Mouse (Mus musculus): ENCODE measurements around the gene Msto1. TPM values are rescaled to one million over a fixed set of nuclear protein-coding genes. Genes with fewer than 3 reads are reported as not detected.

The Msto1 gene
- total RNA-seq (2012; rRNA removed), result 70.6 and 82.6 TPM in 2 replicates
- polyA plus RNA-seq (2012; ENCODE audit: insufficient read depth in 1 of 2, insufficient read length in 2 of 2, low read depth in 1 of 2, low replicate concordance in 2 of 2, missing spikeins in 1 of 2), result 100 to 1,000 TPM in 1 of 2 experiments, not detected in 1; 101 TPM

DNA sequence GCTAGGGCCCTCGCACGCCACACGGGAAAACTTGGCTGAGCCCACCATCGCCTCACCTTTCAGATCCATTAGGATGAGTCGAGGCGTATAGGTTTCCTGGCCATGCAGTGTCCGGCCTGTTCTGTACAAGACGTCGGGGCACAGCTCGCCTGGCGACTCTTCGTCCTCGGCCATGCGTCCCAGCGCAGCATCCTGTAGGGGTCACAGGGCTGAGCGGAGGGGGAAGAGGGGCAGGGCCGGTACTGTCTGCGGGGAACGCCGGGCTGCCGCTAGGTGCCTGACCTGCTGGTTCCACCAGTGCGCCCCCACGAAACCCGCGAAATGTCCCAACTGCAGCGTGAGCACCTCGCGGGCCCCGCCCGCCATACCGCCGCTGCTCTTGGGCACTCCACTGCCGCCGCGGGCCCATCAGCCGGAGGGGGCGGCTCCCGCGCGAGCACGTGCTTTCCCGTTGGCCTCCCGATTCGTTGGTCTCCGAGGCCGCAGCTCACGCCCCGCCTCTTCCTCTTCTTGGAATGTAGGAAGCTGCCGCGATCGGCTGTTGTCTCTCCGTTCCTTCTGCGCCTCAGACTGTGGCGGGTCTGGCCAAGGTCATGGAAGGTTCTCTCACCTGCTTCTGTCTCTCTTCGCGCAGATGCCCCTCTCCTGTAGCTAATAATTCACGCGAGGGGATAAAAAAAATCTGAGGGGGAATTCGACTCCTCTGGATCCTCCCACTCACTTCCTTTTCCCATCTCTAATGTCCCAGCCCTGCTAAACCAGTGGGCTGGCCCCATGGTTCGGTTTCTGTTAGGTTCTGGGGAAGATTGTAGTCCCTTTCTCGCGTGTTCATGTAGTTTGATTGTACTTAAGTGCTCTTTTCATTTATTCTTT lies at the start of gene Msto1:
TSS of gene Msto1 (minus strand) at position 489 of the 873 bp plus-strand sequence.
- Histone ChIP-seq H3K9ac (ENCODE audit: control insufficient read depth, low read depth, low read length, poor library complexity, severe bottlenecking) (peak within 1 kb of the TSS; percentile 80), H3K36me3 (ENCODE audit: control insufficient read depth in 1 of 2, insufficient read depth in 2 of 2, low read length in 2 of 2) (peaks cover 0 to 9% of the 10 kb centered on the region in 2 experiments; a peak in 2 of 4 replicates), H3K79me2 (ENCODE audit: control insufficient read depth, insufficient read depth, low read length, poor library complexity) (peaks cover 13% of the 10 kb centered on the region), H3K27ac (ENCODE audit: control insufficient read depth, low read depth, low read length) (peak within 1 kb of the TSS; percentile 79), H3K4me1 (ENCODE audit: control insufficient read depth in 1 of 2, insufficient read depth in 2 of 2, low read length in 2 of 2) (peaks cover 0 to 12% of the 10 kb centered on the region in 2 experiments; a peak in 1 of 4 replicates), H3K4me3 (ENCODE audit: control insufficient read depth in 1 of 2, insufficient read depth in 1 of 2, low read depth in 2 of 2, low read length in 2 of 2) (peak within 1 kb of the TSS; percentile 67 to 81), H3K9me3 (replicated peaks; ENCODE audit: insufficient read depth, low read length) (no peaks in the 10 kb centered on the region), H3K27me3 (ENCODE audit: control insufficient read depth in 1 of 2, insufficient read depth in 2 of 2, low read length in 2 of 2) (no peaks in the 10 kb centered on the region)
- peak; percentile 99 for DNase-seq (ENCODE audit: low read depth, low spot score)
- TF ChIP-seq MYC (IDR thresholded peaks at IDR 0.05; ENCODE audit: low read depth, low read length) (peak; percentile 95), POLR2AphosphoS2 (IDR thresholded peaks at IDR 0.05; ENCODE audit: low read length) (peak; percentile 99), SIN3A (IDR thresholded peaks at IDR 0.05; ENCODE audit: low read length) (peak; percentile 92), KAT2A (conservative IDR thresholded peaks at IDR 0.05; ENCODE audit: low read depth, low read length) (no peak), USF2 (IDR thresholded peaks at IDR 0.05; ENCODE audit: borderline replicate concordance in 1 of 2, insufficient read depth in 1 of 2, low read depth in 1 of 2, low read length in 2 of 2) (peak in 1 of 2 experiments; percentile 68; a peak in 1 of 4 replicates), MAZ (IDR thresholded peaks at IDR 0.05; ENCODE audit: low read depth, low read length) (peak; percentile 87; the same call in 1 of the 2 replicates), ZNF384 (IDR thresholded peaks at IDR 0.05; ENCODE audit: low read depth, low read length) (peak; percentile 9; the same call in 1 of the 2 replicates), ZMIZ1 (IDR thresholded peaks at IDR 0.05; ENCODE audit: low read depth, low read length) (peak; percentile 98), SMC3 (IDR thresholded peaks at IDR 0.05; ENCODE audit: low read depth, low read length) (no peak), NELFE (IDR thresholded peaks at IDR 0.05; ENCODE audit: low read depth, low read length) (peak; percentile 99), UBTF (IDR thresholded peaks at IDR 0.05; ENCODE audit: borderline replicate concordance, insufficient read depth, low read depth, low read length) (0 out of 2 replicates have a peak, but pooled peaks have one; percentile 80), BHLHE40 (IDR thresholded peaks at IDR 0.05; ENCODE audit: borderline replicate concordance, low read depth, low read length) (peak; percentile 70; the same call in 1 of the 2 replicates), HCFC1 (IDR thresholded peaks at IDR 0.05; ENCODE audit: low read depth, low read length) (peak; percentile 81), CHD1 (IDR thresholded peaks at IDR 0.05; ENCODE audit: low read depth, low read length) (no peak), POLR2A (IDR thresholded peaks at IDR 0.05; ENCODE audit: control insufficient read depth in 1 of 2, insufficient read depth in 1 of 2, low read depth in 1 of 2, low read length in 2 of 2, poor library complexity in 1 of 2) (peak; percentile 97 to 100), NRF1 (IDR thresholded peaks at IDR 0.05; ENCODE audit: insufficient read depth, low read depth, low read length, poor library complexity, severe bottlenecking) (0 out of 2 replicates have a peak, but pooled peaks have one; percentile 43), MXI1 (IDR thresholded peaks at IDR 0.05; ENCODE audit: low read depth, low read length) (peak; percentile 94; the same call in 1 of the 2 replicates), CTCF (IDR thresholded peaks at IDR 0.05 in 2 of 3, conservative IDR thresholded peaks at IDR 0.05 in 1 of 3; ENCODE audit: control insufficient read depth in 1 of 3, insufficient read depth in 1 of 3, low read depth in 2 of 3, low read length in 3 of 3, poor library complexity in 1 of 3, severe bottlenecking in 1 of 3) (no peak), ZC3H11A (IDR thresholded peaks at IDR 0.05; ENCODE audit: low read depth, low read length) (no peak), JUND (IDR thresholded peaks at IDR 0.05; ENCODE audit: low read depth, low read length) (no peak), MAX (IDR thresholded peaks at IDR 0.05; ENCODE audit: low read length) (peak; percentile 100), EP300 (IDR thresholded peaks at IDR 0.05; ENCODE audit: low read depth in 1 of 2, low read length in 2 of 2) (peak in 1 of 2 experiments; percentile 38; a peak in 2 of 4 replicates), MAFK (IDR thresholded peaks at IDR 0.05; ENCODE audit: borderline replicate concordance, low read depth, low read length) (no peak), USF1 (IDR thresholded peaks at IDR 0.05; ENCODE audit: low read depth, low read length) (peak; percentile 97), E2F4 (IDR thresholded peaks at IDR 0.05; ENCODE audit: borderline replicate concordance, low read depth, low read length) (no peak), TAL1 (IDR thresholded peaks at IDR 0.05; ENCODE audit: low read length) (no peak), RCOR1 (IDR thresholded peaks at IDR 0.05; ENCODE audit: low read depth, low read length) (no peak), MEF2A (IDR thresholded peaks at IDR 0.05; ENCODE audit: extremely low read depth, insufficient replicate concordance, low read depth, low read length, poor library complexity, severe bottlenecking) (0 out of 2 replicates have a peak, but pooled peaks have one; percentile 33), POLR2AphosphoS5 (IDR thresholded peaks at IDR 0.05; ENCODE audit: borderline replicate concordance, low read depth, low read length) (peak; percentile 31; the same call in 1 of the 2 replicates), ETS1 (IDR thresholded peaks at IDR 0.05; ENCODE audit: low read depth, low read length) (no peak), ELF1 (IDR thresholded peaks at IDR 0.05; ENCODE audit: low read depth, low read length) (peak; percentile 90), RAD21 (IDR thresholded peaks at IDR 0.05; ENCODE audit: low read depth, low read length) (no peak), ZKSCAN1 (IDR thresholded peaks at IDR 0.05; ENCODE audit: low read depth, low read length) (no peak)
